Mouse (Mus musculus): Measurements from ENCODE around the gene Ccdc9b. TPM values are rescaled to one million over a fixed set of nuclear protein-coding genes. Genes with fewer than 3 reads are reported as not detected.

Ccdc9b gene
- polyA plus RNA-seq, 2 experiments, result 0.04 to 0.39 TPM

DNA sequence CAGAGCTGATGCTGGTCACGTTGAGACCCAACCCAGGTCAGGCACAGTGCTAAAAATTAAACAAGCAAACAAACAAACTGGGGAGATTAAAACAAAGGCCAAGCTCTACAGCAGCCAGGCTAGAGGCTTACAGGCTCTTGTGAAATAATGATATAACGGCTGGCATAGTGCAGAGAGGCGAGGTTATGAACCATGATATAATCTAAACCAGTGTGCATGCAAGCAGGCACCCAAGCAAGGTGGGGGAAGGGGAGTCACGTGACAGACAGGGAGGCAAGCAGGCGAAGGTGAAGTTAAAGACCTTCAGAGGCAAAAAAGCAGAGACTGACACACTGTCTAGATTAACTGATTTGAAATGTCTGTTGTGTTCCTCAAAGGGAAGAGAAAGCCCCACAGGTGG is 20.6 kb upstream of the Ccdc9b start:
- H3K4me2 ChIP-seq (ENCODE audit: low read depth), result no peak overlapping the region
- DNase-seq (ENCODE audit: low read depth in 3 of 3, low spot score in 3 of 3) (no peak), ATAC-seq (ENCODE audit: insufficient read depth) (no peak)
- H3K9me3 ChIP-seq (ENCODE audit: control insufficient read depth, low read length), result no peaks in the 10 kb centered on the region
- no peak overlapping the region for H3K9ac ChIP-seq (replicated peaks)
- H3K36me3 ChIP-seq (replicated peaks; ENCODE audit: control insufficient read depth, insufficient read depth, low read depth), result no peaks in the 10 kb centered on the region
- H3K4me1 ChIP-seq (replicated peaks; ENCODE audit: control insufficient read depth in 2 of 2, insufficient read depth in 2 of 2, low read length in 1 of 2), result peaks cover 6 to 19% of the 10 kb centered on the region in 2 experiments
- H3K27me3 ChIP-seq (ENCODE audit: control insufficient read depth, insufficient read depth, low read length), result peaks cover 7% of the 10 kb centered on the region
- no peak overlapping the region for H3K27ac ChIP-seq
- H3K4me3 ChIP-seq (ENCODE audit: insufficient read depth in 1 of 2, low read depth in 2 of 2, low read length in 2 of 2), result no peak overlapping the region
- WGBS (ENCODE audit: insufficient replicate concordance), result 21% methylated on average over 5 of the region's 5 CpGs
- no peak for TF ChIP-seq EP300 (IDR thresholded peaks at IDR 0.05; ENCODE audit: low read depth)
- TF ChIP-seq CTCF (IDR thresholded peaks at IDR 0.05; ENCODE audit: low read depth), result no peak

DNA sequence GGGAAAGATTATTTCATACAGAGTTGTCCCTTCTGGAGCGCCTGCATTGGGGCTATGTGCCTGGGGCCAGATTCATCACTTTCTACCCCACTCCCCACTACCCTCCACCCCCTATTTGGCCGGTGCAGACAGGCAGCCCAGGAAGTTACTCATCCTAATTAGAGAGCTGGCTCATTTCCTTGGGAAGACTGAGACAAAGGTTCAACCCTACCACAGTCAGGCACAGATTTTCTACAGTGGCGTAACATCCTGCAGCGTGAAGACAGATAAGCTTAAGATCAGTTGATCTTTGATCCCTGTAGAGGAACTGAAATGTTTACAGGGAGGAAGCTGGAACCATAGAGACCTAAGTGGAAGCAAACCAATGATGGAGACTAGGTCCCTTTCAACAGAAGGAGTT is 19.8 kb upstream of the Ccdc9b start:
- Histone ChIP-seq H3K27me3 (ENCODE audit: control insufficient read depth, insufficient read depth, low read length) (peaks cover 7% of the 10 kb centered on the region), H3K4me2 (ENCODE audit: low read depth) (no peak overlapping the region), H3K27ac (no peak overlapping the region), H3K36me3 (replicated peaks; ENCODE audit: control insufficient read depth, insufficient read depth, low read depth) (no peaks in the 10 kb centered on the region), H3K9me3 (ENCODE audit: control insufficient read depth, low read length) (no peaks in the 10 kb centered on the region), H3K4me3 (ENCODE audit: insufficient read depth in 1 of 2, low read depth in 2 of 2, low read length in 2 of 2) (no peak overlapping the region), H3K4me1 (replicated peaks; ENCODE audit: control insufficient read depth in 2 of 2, insufficient read depth in 2 of 2, low read length in 1 of 2) (peaks cover 6 to 19% of the 10 kb centered on the region in 2 experiments), H3K9ac (replicated peaks) (no peak overlapping the region)
- TF ChIP-seq EP300 (IDR thresholded peaks at IDR 0.05; ENCODE audit: low read depth) (no peak), CTCF (IDR thresholded peaks at IDR 0.05; ENCODE audit: low read depth) (no peak)
- WGBS (ENCODE audit: insufficient replicate concordance), result 16% methylated on average over 4 of the region's 4 CpGs
- DNase-seq (ENCODE audit: low read depth in 3 of 3, low spot score in 3 of 3), result no peak
- no peak for ATAC-seq (ENCODE audit: insufficient read depth)

DNA sequence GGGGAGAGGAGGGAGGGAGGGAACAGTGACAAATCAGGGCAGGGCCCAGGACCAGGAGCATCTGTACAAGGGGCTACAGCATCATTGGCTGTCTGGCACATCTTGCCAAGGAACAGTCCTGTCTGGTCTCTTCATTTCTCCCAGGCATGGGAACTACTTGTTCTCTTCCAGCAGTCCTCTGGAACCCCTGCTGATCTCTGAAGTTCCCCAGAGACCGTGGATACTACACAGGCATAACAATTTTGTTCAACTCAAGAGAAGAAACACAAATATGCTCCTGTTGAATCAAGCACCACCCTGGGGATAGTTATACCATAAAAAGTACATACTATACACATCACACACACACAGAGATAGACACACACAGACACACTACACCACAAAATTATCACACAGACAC is 18.7 kb upstream of the Ccdc9b start:
- Histone ChIP-seq H3K36me3 (replicated peaks; ENCODE audit: control insufficient read depth, insufficient read depth, low read depth) (no peaks in the 10 kb centered on the region), H3K4me2 (ENCODE audit: low read depth) (no peak overlapping the region), H3K9ac (replicated peaks) (no peak overlapping the region), H3K4me1 (replicated peaks; ENCODE audit: control insufficient read depth in 2 of 2, insufficient read depth in 2 of 2, low read length in 1 of 2) (peaks cover 3 to 11% of the 10 kb centered on the region in 2 experiments), H3K4me3 (ENCODE audit: insufficient read depth in 1 of 2, low read depth in 2 of 2, low read length in 2 of 2) (no peak overlapping the region), H3K9me3 (ENCODE audit: control insufficient read depth, low read length) (no peaks in the 10 kb centered on the region), H3K27me3 (ENCODE audit: control insufficient read depth, insufficient read depth, low read length) (peaks cover 7% of the 10 kb centered on the region), H3K27ac (no peak overlapping the region)
- ATAC-seq (ENCODE audit: insufficient read depth), result no peak
- 72% methylated on average over 1 of the region's 1 CpGs for WGBS (ENCODE audit: insufficient replicate concordance)
- no peak for DNase-seq (ENCODE audit: low read depth in 3 of 3, low spot score in 3 of 3)
- TF ChIP-seq EP300 (IDR thresholded peaks at IDR 0.05; ENCODE audit: low read depth) (no peak), CTCF (IDR thresholded peaks at IDR 0.05; ENCODE audit: low read depth) (no peak)

DNA sequence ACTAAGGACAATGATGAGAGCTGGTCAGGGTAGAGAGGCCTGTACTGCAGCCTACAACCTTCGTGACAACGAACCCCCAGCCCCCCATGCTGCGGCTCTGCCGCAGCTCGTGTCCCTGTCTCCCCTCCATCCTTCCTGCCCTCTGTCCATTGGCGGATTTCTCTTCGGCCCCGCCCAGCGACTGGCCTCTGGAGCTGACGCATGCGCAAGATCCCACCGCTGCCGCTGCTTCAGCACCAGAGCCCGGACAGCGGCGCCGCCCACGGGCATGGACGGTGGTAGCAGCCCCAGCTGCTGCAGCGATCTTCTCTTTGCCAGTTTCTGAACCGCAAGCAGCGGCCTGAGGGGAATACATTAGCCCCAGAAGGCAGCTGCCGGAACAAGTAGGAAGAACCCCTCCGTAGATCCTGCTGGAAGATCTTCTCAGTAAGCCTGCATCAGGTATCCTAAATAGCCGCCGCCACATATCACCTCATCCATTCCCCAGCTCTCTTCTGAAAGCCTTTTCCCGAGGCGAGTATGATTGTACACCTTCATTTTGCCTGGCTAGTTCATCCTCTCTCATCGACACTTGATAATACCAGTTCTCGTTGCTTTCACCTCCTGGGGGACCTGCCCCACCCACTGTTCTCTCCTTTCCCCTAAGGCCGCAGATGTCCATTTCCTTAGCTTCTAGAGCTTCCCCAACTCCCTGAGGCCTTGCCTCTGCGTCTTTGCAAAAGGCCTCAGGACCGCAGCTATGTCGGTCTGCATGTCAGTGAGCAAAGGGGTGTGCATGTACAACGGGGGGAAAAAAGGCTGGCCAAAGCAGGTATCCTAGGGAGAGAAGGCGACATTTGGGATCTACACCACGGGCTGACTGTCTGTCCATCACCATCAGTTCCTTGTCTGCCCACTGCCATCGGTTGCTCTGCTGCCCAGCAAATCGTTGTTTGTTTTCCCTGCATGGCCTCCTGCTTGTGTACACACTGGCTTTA is 17.3 kb upstream of the Ccdc9b start, which contains the start of gene Disp2:
Disp2 (plus strand) TSS at position 216 of the 977 bp plus-strand sequence.
- Histone ChIP-seq H3K4me3 (ENCODE audit: insufficient read depth in 1 of 2, low read depth in 2 of 2, low read length in 2 of 2) (peak within 1 kb of the TSS in 1 of 2 experiments; percentile 38; a peak in 2 of 4 replicates), H3K36me3 (replicated peaks; ENCODE audit: control insufficient read depth, insufficient read depth, low read depth) (no peaks in the 10 kb centered on the region), H3K27ac (no peak within 1 kb of the TSS), H3K4me2 (ENCODE audit: low read depth) (peak within 1 kb of the TSS; percentile 59), H3K9ac (replicated peaks) (no peak within 1 kb of the TSS), H3K9me3 (ENCODE audit: control insufficient read depth, low read length) (no peaks in the 10 kb centered on the region), H3K27me3 (ENCODE audit: control insufficient read depth, insufficient read depth, low read length) (peaks cover 7% of the 10 kb centered on the region), H3K4me1 (replicated peaks; ENCODE audit: control insufficient read depth in 2 of 2, insufficient read depth in 2 of 2, low read length in 1 of 2) (peaks cover 3 to 11% of the 10 kb centered on the region in 2 experiments)
- ATAC-seq (ENCODE audit: insufficient read depth), result peak; percentile 75
- TF ChIP-seq EP300 (IDR thresholded peaks at IDR 0.05; ENCODE audit: low read depth) (no peak), CTCF (IDR thresholded peaks at IDR 0.05; ENCODE audit: low read depth) (peak; percentile 44)
- DNase-seq (ENCODE audit: low read depth in 3 of 3, low spot score in 3 of 3), result peak; percentile 56 to 64 (median 60)
- WGBS (ENCODE audit: insufficient replicate concordance), result 10% methylated on average over 39 of the region's 39 CpGs

DNA sequence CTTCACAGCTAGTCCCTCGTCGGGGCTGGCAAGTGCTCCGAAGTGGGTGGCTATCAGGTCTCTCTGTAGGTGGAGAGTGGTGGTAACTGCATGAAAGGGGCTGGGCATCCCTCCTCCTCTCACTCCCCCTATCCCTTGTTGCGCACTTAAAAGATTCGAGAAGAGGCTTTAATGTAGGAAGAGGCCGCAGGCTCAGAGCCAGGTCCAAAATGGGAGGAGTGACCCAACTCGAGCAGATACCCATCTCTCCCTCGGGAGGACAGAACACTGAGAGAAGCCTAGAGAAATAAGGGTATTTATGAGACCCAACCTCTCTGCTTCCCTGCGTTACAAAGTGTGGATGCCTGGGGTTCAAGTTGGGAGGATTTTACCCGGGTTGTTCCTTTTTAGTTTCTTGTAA is 16.6 kb upstream of the Ccdc9b start:
- no peak for DNase-seq (ENCODE audit: low read depth in 3 of 3, low spot score in 3 of 3)
- Histone ChIP-seq H3K36me3 (replicated peaks; ENCODE audit: control insufficient read depth, insufficient read depth, low read depth) (no peaks in the 10 kb centered on the region), H3K4me3 (ENCODE audit: insufficient read depth in 1 of 2, low read depth in 2 of 2, low read length in 2 of 2) (peak overlapping the region in 1 of 2 experiments; percentile 38; a peak in 2 of 4 replicates), H3K9me3 (ENCODE audit: control insufficient read depth, low read length) (no peaks in the 10 kb centered on the region), H3K27ac (no peak overlapping the region), H3K27me3 (ENCODE audit: control insufficient read depth, insufficient read depth, low read length) (peaks cover 7% of the 10 kb centered on the region), H3K4me1 (replicated peaks; ENCODE audit: control insufficient read depth in 2 of 2, insufficient read depth in 2 of 2, low read length in 1 of 2) (peaks cover 3 to 11% of the 10 kb centered on the region in 2 experiments), H3K9ac (replicated peaks) (no peak overlapping the region), H3K4me2 (ENCODE audit: low read depth) (peak overlapping the region; percentile 59)
- ATAC-seq (ENCODE audit: insufficient read depth), result no peak
- 29% methylated on average over 10 of the region's 10 CpGs for WGBS (ENCODE audit: insufficient replicate concordance)
- TF ChIP-seq CTCF (IDR thresholded peaks at IDR 0.05; ENCODE audit: low read depth) (no peak), EP300 (IDR thresholded peaks at IDR 0.05; ENCODE audit: low read depth) (no peak)

All from liver, embryonic 14.5 days (tissue).